Mouse (Mus musculus) stomach, embryonic 14.5 days (tissue): Measurements from ENCODE around the gene Nodal. TPM values are rescaled to one million over a fixed set of nuclear protein-coding genes. Genes with fewer than 3 reads are reported as not detected.

ENCODE experiments used
- ATAC-seq: fragments of 200-750 bp; cut with Nextera tagmentation; 2 replicates; pipeline ENCODE4 v1.8.0; 2017; ENCODE audit warnings: low read depth, moderate TSS enrichment; ENCODE audit not compliant: insufficient number of reproducible peaks, insufficient read depth, low FRiP score
- H3K27ac ChIP-seq: fragments of 300-500 bp; sonication (generic); 2 replicates; pipeline ENCODE4 v1.5.1; 2014; ENCODE audit warnings: mild to moderate bottlenecking, low read length, moderate library complexity, mixed read lengths
- H3K27me3 ChIP-seq: fragments of 300-500 bp; sonication (generic); 2 replicates; pipeline ENCODE4 v1.6.1; 2014; ENCODE audit warnings: low read length, control low read depth, mixed read lengths; ENCODE audit not compliant: control insufficient read depth, insufficient read depth
- H3K36me3 ChIP-seq: fragments of 300-500 bp; sonication (generic); 2 replicates; pipeline ENCODE4 v1.6.1; 2014; ENCODE audit warnings: mild to moderate bottlenecking, control low read depth, low read length, moderate library complexity, mixed read lengths; ENCODE audit not compliant: control insufficient read depth, insufficient read depth
- H3K4me1 ChIP-seq: fragments of 300-500 bp; sonication (generic); 2 replicates; pipeline ENCODE4 v1.6.1; 2014; ENCODE audit warnings: low read length, control low read depth, mixed read lengths; ENCODE audit not compliant: control insufficient read depth, insufficient read depth
- H3K4me2 ChIP-seq: fragments of 300-500 bp; sonication (generic); replicated peaks from 2 replicates; pipeline ENCODE4 v1.6.1; 2014; ENCODE audit warnings: low read depth, low read length, control low read depth
- H3K4me3 ChIP-seq: fragments of 300-500 bp; sonication (generic); 2 replicates; pipeline ENCODE4 v1.5.1; 2014; ENCODE audit warnings: low read depth, low read length, control low read depth
- H3K9ac ChIP-seq: fragments of 300-500 bp; sonication (generic); replicated peaks from 2 replicates; pipeline ENCODE4 v1.6.1; 2014; ENCODE audit warnings: low read depth, mild to moderate bottlenecking, control low read depth, low read length, moderate library complexity, mixed read lengths
- H3K9me3 ChIP-seq: fragments of 300-500 bp; sonication (generic); 2 replicates; pipeline ENCODE4 v1.6.1; 2016; ENCODE audit warnings: low read depth, low read length, control low read depth; ENCODE audit not compliant: control insufficient read depth
- WGBS: fragments of 180-500 bp; shearing (Covaris S2); extraction: QIAGEN DNeasy Blood & Tissue Kit; methylation state at CpG from one replicate; pipeline ENCODE4 v1.1.7; 2014; 5-methylcytosine and 5-hydroxymethylcytosine counted together
- polyA plus RNA-seq: library from polyadenylated mRNA; unstranded; fragments of >200 nt; fragmentation: Nextera tagmentation; extraction: Ambion mirVana; gene quantifications from 2 replicates; pipeline ENCODE4 v1.2.1, GENCODE M21; 2014

Gene Nodal
- polyA plus RNA-seq, 1 experiment from 2014 or later = not detected

- no peaks in the 10 kb centered on the region for H3K4me1 ChIP-seq
- H3K9ac ChIP-seq = no peak overlapping the region
- WGBS = 73% methylated on average over 8 of the region's 8 CpGs
- no peaks in the 10 kb centered on the region for H3K36me3 ChIP-seq
- no peaks in the 10 kb centered on the region for H3K9me3 ChIP-seq
- ATAC-seq = no peak
- no peak overlapping the region for H3K27ac ChIP-seq
- H3K4me3 ChIP-seq = no peak overlapping the region
- H3K27me3 ChIP-seq = no peaks in the 10 kb centered on the region
- H3K4me2 ChIP-seq = no peak overlapping the region
These were observed 48.5 kb downstream of the Nodal start for GRCm38 (mm10) chr10:61466242-61466641.

GRCm38 (mm10) chr10:61466873-61467272 is 49.1 kb downstream of the Nodal start:
- H3K4me2 ChIP-seq = no peak overlapping the region
- no peaks in the 10 kb centered on the region for H3K4me1 ChIP-seq
- no peak overlapping the region for H3K9ac ChIP-seq
- H3K27ac ChIP-seq = no peak overlapping the region
- H3K9me3 ChIP-seq = no peaks in the 10 kb centered on the region
- no peaks in the 10 kb centered on the region for H3K36me3 ChIP-seq
- 27% methylated on average over 5 of the region's 5 CpGs for WGBS
- H3K27me3 ChIP-seq = no peaks in the 10 kb centered on the region
- H3K4me3 ChIP-seq = no peak overlapping the region
- no peak for ATAC-seq

- H3K27ac ChIP-seq = no peak overlapping the region
- no peak overlapping the region for H3K4me3 ChIP-seq
- no peak overlapping the region for H3K4me2 ChIP-seq
- ATAC-seq = no peak
- H3K27me3 ChIP-seq = no peaks in the 10 kb centered on the region
- H3K9me3 ChIP-seq = no peaks in the 10 kb centered on the region
- H3K36me3 ChIP-seq = no peaks in the 10 kb centered on the region
- H3K4me1 ChIP-seq = no peaks in the 10 kb centered on the region
- no peak overlapping the region for H3K9ac ChIP-seq
- WGBS = 65% methylated on average over 7 of the region's 7 CpGs
These were observed 51.1 kb downstream of the Nodal start for GRCm38 (mm10) chr10:61468900-61469299.

GRCm38 (mm10) chr10:61473640-61474039 is 55.9 kb downstream of the Nodal start:
- Histone ChIP-seq H3K4me2 (no peak overlapping the region), H3K9me3 (no peaks in the 10 kb centered on the region), H3K36me3 (no peaks in the 10 kb centered on the region), H3K27ac (no peak overlapping the region), H3K9ac (no peak overlapping the region), H3K4me3 (no peak overlapping the region), H3K27me3 (no peaks in the 10 kb centered on the region), H3K4me1 (no peaks in the 10 kb centered on the region)
- WGBS = 72% methylated on average over 3 of the region's 3 CpGs
- no peak for ATAC-seq

- H3K4me1 ChIP-seq = no peaks in the 10 kb centered on the region
- no peak for ATAC-seq
- no peak overlapping the region for H3K9ac ChIP-seq
- H3K27me3 ChIP-seq = no peaks in the 10 kb centered on the region
- H3K27ac ChIP-seq = no peak overlapping the region
- H3K4me2 ChIP-seq = no peak overlapping the region
- no peaks in the 10 kb centered on the region for H3K36me3 ChIP-seq
- H3K4me3 ChIP-seq = no peak overlapping the region
- H3K9me3 ChIP-seq = no peaks in the 10 kb centered on the region
- WGBS = 53% methylated on average over 1 of the region's 1 CpGs
These were observed 56.6 kb downstream of the Nodal start for GRCm38 (mm10) chr10:61474344-61474743.

Other genes starting within 250 kb of the Nodal start
- gene Tbata, start 246.0 kb upstream of the Nodal start, polyA plus RNA-seq = 0.22 TPM in 1 of 2 replicates, not detected in the other
- 0.98 and 1.4 TPM in 2 replicates for gene Adamts14, start 144.5 kb upstream of the Nodal start, polyA plus RNA-seq
- gene Prf1, start 120.1 kb upstream of the Nodal start, polyA plus RNA-seq = not detected in 2 replicates
- gene Pald1, start 34.4 kb upstream of the Nodal start, polyA plus RNA-seq = 14.8 and 16.5 TPM in 2 replicates
- gene Eif4ebp2, start 34.7 kb downstream of the Nodal start, polyA plus RNA-seq = 52.0 and 52.8 TPM in 2 replicates
- 5.3 and 6.9 TPM in 2 replicates for gene Lrrc20, start 57.8 kb downstream of the Nodal start, polyA plus RNA-seq
- gene Npffr1, start 177.5 kb downstream of the Nodal start, polyA plus RNA-seq = not detected in 2 replicates
- 145 and 152 TPM in 2 replicates for gene Ppa1, start 230.6 kb downstream of the Nodal start, polyA plus RNA-seq